Mouse (Mus musculus): ENCODE results near the gene Bclaf1. TPM values are rescaled to one million over a fixed set of nuclear protein-coding genes. Genes with fewer than 3 reads are reported as not detected.

The Bclaf1 gene
- total RNA-seq (2022) = 100 to 1,000 TPM in 3 of 4 experiments, 10 to 100 TPM in 1; 99.7 to 159 (median 118) TPM

DNA sequence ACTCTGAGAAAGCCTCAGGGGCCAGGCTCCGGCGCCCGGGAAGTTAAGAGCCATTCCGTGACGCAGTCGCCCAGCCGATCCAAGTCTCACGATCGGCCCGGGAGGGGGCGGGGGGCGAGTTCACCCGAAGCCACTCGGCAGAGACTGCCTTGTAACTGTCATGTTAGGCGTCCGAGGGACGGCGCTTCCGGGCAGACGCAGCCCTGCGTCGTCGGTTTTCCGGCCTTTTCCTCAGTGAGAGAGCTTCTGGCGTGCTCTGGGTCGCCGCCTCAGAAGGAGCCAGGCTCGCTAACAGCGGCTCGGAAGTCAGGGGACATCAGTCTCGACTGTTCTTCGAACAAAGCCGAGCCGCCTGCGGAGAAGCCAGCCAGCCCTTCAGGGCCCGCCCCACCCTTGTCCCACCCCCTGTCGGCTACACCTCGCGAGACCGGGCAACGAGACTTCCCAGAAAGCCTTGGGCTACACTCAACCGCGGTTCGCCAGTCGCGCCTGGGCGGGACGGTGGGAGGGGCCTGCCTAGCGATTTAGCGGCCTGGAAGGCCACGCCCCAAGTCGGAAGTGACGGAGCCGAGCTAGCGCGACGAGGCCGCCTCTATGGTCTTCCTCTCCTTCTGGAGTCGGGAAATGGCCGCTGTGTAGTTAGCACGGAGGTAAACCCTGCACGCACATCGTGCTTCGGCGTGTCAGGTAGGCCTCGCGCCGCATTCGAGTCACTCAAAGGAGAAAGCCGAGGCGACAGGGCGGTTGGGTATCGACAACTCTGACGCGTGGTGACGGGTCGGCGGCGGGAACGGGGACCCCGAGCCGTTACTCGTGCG, at the start of gene Bclaf1:
TSS of gene Bclaf1 (plus strand) at position 552 of the 818 bp plus-strand sequence.
- DNase-seq = peak; percentile 99

DNA sequence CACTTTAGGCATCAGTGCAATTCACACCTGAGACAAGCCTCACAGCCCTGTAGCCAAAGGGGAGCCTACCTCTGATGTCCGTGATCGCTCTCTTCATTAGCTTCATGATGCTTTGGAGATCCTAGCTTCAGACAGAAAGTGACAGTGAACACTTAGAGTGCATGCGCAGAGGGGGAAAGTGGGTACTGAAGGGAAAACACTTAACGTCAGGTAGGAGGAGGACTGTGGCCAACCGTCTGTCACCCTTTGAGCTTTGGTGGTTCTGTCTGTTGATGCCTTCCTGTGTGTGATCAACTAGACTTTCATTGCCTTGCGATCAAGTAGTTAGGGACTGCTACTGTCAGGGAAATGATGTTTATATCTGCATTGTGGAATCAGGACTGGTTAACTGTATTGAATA, 49.4 kb upstream of the Bclaf1 start:
- DNase-seq = no peak

DNA sequence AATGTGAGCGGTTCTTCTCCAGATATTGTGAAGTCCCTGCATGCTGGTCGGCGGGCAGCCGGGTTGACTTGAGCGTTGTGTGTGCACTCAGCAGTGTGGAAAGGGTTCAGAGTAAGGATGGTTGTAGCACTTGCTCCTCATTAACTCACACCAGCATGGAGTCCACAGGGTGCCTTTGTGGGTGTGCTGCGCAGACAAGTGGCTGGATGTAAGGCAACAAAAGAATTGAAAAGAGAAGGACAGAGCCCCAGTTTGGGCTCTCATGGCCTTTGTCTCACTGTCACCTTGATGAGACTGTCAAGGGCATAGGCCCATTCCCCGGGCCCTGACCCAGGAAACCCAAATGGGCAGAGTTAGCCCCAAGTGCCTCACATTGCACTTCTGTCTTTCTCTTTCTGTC, 47.8 kb upstream of the Bclaf1 start:
- no peak for DNase-seq

DNA sequence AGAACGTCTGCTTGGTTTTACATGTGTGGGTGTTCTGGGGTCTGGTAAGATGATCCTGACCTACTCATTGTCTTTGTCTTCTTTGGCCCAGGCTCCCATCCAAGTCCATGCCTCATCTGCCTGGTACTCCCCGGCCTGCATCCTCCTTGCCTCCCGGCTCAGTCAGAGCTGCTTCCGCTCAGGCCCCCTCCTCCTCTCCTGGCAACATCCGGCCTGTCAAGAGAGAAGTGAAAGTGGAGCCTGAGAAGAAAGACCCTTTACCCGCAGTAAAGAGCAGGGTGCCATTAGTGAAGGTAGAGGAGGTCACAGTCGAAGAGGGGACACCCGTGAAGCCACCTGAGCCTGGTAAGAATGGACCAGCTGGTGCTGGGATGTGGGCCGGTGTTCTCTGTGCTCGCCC, 45.2 kb upstream of the Bclaf1 start:
- DNase-seq = no peak

DNA sequence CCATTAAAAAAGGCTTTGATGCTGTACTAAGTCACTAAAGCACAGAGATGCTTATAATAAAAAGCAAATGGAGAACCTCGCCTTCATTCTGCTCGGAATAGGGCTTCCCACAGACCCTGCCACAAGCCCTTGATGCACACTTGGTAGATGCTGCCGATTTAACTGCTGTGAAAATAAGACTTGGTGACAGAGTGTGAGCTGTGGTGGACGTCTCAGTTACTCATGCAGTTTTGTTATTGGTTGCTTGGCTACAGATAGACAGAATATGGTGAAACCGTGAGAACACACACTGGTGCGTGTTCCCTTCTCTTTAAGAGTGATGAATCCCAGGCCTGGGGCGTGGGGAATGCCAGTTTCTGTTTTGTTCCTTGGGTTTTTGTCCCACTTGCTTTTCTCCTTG, 43.3 kb upstream of the Bclaf1 start:
- no peak for DNase-seq

DNA sequence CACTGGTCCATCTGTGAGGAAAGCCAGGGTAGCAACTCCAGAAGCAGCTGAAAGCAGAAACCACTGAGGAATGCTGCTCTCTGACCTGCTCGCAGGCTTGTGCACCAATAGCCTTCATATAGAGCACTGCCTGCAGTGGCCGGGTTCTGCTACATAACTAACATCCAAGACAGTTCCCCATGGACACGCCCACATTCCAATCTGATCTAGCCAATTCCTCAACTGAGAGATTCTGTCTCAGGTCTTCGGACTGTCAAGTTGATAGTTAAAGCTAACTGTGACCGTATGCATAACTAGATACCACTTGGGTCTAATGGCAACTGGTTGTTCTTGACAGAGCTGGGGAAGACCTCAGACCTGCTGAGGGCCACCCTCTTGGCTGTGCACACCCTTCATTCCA, 39.9 kb upstream of the Bclaf1 start:
- DNase-seq = no peak

DNA sequence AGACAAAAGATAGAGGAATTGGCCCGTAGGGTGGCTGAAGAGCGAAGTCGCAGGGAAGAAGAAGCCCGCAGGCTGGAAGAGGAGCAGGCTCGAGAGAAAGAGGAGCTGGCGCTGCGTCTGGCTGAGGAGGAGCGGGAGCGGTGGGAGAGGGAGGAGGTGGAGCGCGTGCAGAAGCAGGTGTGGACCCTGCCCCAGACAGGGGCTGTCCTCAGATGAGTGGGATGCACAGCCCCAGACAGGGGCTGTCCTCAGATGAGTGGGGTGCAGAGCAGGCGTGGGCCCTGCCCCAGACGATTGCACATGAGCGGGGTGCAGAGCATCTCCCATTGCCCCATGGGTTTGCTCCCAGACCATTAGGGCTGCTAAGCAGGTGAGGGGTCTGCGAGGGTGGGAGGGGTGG, 39.0 kb upstream of the Bclaf1 start:
- no peak for DNase-seq

DNA sequence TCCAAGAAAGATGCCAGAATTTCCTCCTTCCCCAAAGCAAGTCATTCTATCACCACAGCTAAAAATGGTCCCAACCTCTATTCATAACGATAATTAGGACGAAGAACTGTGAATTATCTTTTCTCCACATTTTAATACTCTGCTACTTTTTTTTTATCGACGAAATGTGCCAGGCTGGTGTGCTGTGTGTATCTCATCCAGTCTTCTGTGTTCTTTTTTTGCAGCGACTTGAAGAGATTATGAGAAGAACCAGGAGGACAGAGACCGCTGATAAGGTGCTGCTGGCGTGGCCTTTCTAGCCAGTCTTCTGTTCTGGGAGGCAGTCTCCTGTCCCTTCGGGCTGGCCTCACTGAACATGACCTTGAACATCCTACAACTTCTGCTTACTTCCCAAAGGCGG, 38.2 kb upstream of the Bclaf1 start:
- DNase-seq = no peak

DNA sequence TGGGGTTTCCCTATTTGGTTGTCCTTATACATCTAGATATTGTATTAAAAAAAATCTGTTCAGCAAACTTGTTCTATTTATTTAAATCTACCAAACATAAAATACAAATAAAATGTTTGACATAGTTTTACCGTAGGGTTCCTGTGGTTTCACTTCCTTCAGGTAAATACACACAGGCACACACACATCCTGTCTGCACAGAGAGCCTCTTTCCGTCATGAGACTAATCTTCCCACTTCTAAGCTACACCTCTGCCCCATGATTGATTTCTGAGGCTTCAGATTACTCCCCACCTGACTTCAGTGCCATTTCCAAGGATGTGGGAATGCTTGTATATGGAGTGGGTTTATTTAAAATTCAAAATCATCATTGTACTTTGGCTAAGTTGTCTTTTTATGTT, 30.8 kb upstream of the Bclaf1 start:
- DNase-seq = no peak

DNA sequence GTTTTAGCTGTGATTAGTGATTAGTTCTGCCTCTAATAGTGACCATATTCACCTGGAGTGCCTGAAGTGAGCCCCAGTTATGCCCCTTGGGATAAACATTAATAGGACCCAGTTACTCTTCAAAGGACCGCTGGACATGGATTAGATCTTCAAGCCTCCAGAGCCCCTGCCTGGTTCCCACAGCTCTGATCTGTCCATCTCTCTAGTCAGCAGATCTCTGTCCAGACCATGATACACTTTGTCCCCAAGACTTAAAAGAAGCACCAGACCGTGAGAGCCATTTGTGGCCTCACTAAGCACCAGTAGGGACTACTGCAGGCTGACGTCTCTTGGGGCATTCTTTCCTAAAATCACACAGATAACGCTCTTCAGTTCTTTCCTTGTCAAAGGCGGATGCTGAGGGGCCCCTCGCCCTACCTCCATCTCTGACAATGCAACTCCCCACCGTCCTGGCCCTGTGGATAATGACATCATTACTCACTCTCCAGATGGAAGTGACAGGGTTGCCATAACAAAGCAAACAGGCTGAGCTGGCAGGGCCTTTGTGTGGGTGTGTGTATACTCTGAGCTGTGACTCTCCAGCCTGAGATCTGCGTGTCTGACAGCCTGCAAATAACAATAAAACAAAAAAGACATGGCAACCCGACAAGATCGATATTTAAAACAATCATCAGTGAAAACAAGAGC, 26.8 kb upstream of the Bclaf1 start:
- DNase-seq = no peak

DNA sequence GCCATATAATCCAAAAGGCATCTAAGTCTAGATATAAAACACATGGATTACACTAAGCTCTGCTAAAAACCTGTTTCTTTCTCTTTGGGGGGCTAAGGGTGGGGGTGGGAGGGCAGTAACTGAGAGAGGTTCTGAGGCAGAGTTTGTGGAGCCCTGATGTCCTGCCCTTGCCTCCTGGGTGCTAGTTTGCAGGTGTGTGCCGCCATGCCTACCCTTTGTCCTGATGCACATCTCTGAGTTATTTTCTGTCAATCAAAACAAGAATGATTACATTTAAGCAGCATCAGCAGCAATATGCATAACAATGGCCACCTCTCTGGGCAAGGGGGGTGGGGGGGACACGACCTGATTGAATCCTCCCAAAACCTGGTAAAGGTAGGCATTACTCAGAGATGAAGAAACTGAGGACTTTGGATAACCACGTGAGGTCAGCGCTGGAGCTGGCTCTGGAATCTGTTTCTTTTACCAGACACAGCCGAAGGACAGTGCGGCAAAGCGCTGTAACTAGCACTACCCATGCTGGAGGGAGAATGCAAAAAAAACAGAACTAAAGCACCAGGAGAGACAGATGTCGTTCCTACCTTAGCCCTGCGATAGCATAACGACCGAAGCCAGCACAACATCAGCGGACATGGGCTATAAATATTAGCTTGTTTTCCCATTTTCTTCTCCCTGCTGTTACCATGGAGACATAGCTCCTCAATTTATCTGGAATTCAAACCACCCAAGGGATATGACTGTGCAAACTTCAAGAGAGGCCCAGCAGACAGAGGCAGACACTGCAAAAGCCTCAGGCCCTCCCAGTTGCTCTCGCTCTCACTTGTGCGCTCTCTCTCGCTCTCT, 26.1 kb upstream of the Bclaf1 start:
- no peak for DNase-seq

DNA sequence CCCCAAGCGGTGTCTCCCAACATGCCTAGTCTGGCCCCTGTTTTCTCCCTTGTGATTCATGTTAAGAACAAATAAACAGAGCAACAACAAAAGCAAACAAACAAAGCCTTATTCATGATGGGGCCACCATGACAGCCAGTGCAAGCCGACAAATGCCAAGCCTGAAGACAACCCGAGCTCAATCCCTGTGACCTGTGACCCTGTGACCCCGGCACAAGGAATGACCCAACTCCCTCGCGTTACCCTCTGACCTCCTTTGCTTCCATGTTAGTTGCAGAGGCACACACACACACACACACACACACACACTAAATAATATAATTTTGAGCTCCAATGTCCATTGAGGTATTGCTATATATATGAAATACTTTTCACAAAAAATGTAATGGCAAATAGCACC, 24.9 kb upstream of the Bclaf1 start:
- no peak for DNase-seq

DNA sequence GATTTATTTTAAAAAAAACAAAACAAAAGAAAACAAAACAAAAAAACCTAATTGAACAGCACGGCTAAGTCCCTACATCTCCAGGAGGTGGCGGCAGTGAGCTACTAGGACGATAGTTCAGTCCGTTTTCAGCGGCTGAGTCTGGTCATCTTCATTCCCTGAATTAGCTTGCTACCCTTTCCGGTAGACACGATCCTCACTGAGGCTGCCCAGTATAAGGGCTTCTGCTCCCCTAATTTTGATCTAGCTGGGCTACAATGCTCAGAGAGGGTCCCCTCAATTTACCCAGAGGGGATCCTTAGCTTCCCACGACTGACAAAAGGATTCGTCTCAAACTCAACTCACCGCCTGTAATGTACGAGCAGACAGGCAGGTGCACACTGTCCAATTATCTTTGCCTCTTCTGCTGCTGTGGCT, 21.8 kb upstream of the Bclaf1 start:
- peak; percentile 39 for DNase-seq

DNA sequence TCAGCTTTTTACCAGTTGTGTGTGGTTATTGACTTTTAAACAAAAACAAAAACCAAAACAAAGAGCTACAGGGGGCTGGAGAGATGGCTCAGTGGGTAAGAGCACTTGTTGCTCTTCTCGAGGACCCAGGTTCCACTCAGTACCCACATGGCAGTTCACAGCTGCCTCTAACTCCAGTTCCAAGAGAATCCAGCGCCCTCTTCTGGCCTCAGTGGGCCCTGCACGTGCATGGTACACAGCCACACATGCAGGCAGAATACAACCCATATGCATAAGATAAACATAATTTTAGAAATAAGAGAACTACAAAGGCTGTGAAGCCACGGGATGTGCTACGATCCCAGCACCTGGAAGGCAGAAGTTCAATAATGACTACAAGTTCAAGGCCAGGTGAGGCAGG, 16.3 kb upstream of the Bclaf1 start:
- DNase-seq = no peak

DNA sequence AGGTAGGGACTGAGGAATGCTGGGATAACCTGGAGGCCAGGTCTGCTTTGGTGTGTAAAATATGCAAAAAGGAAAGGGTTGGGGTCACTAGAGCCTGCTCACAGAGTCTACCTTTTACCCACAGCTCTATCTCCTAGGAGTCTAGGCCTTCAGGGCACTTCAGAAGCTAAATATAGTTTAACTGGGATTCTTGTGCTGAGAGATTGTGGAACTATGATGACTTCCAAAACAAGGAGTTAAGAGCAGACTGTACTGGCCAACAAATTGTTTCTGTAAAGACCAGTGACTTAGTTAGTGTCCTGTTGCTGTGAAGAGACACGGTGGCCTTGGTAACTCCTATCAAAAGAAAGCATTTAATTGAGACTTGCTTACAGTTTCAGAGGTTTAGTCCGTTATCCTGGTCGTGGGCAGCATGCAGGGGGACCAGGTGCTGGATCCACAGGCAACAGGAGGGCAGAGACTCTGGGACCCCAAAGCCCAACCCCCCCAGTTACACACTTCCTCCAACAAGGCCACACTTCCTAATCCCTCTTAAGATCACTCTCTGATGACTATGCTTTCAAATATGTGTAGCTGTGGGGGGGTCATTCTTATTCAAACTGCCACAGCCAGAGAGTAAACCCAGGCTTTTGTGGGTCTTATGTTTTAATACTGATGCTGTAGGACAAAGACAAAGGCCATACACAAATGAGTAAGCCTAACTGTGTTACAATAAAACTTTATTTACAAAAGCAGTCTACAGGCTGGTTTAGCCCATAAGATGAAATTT, 13.9 kb upstream of the Bclaf1 start:
- DNase-seq = no peak

DNA sequence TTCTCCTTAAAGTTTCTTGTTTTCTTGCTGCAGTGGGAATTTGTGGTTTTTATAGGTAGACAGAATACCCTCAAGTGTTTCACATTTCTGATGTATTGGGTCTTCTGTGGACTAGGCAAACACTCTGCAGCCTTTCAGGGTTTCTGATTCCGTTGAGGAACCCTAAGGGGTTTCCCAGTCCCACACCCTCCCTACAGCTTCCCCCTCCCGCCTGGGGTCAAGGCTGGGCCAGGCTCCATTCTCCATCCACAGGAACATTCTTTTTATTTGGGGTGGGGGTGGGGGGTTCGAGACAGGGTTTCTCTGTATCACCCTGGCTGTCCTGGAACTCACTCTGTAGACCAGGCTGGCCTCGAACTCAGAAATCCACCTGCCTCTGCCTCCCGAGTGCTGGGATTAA, 13.2 kb upstream of the Bclaf1 start:
- no peak for DNase-seq

DNA sequence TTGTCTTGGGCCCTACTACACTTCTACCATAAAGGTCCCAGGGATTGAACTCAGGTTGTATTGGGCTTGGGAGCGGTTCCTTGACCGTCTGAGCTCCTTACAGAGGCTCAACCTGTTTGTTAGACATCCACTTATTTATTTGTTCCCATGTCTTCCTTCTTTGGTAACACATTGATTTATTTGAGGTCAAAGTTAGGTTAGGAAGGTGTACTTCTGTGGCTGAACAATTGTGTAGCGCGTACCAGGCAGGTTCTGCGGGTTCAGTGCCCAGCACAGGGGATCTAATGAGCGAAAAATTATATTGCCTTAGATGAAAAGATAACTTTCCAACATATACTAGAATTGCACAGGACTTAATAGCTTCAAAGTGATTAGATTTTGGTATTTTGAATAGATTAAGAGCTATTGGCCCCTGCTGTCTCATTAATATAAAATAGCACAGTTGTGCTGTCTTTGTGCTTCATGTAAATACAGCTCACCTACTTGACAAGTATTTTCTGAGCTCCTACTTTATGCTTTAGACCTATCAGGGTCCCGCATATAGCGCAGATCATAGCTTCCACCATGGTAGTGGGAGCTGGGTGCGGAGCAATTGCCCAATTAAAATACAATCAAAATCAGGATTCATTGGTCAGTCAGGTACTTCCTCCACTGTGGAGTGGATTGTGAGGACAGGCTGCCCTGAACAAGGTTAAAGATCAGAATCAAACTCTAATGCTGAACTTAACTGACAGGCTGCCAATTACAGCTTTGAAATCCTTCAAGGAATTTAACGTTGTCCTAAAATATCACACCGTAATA, 1.1 kb upstream of the Bclaf1 start:
- DNase-seq = no peak

DNA sequence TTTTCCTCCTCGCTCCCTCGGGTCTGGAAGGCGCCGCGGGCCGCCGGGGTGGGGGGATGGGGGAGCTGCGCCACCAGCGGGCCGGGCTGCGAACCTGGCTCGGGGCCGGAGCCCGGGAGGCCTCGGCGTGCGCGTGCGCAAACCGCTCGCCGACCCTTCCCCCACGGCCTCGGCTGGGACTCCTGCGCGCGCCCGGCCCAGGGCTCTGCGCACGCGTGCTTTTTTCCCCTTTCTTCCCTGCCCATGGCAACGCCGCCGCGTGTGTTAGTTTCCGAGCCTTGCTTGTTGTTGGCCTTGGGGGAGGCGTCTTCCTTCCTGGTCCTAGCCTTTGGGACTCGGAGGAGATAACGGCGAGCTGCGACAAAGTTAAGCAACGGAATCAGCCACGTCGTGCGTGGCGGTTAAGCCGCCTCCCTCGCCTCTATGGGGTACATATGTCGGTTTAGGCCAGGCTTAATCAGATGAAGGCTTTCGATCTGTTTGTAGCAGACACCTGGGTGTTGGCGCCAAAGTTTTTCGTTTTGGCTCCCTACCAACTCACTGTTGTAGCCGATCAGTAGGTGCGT, 550 bp downstream of the Bclaf1 start:
- DNase-seq = peak; percentile 88

DNA sequence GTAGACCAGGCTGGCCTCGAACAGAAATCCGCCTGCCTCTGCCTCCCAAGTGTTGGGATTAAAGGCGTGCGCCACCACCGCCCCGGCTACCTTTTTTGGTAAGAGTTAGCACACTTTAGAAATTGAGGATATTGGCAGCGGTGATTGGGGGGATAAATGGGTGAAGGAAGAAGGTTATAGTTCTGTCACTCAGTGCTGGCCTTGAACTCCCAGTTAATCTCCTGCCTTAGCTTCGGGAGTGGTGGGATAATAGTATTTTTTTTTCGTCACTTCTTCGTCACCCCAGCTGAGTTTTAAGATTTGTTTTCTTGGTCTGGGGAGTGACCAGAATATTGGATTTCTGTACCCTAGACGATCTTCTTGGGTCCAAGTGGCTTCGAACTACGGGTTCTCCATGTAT, 1.2 kb downstream of the Bclaf1 start:
- no peak for DNase-seq

DNA sequence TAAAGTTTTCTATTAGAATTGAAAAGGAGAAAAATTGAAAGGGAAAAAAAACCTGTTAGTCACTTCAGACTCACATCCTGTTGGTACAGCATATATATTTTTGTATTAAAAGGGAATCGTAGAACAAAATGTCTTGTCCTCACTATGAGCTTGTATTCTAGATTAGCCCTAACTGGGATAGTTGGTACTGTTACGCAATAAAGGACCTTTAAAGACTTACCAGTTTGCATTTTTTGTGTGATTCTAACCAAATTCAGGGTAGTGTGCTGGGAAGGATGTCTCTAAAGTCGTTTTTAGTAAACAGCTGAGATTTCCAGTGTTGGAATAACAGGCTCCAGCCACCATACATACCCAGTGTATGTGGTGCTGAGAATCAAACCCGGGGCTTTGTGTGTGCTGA, 1.7 kb downstream of the Bclaf1 start:
- DNase-seq = no peak

DNA sequence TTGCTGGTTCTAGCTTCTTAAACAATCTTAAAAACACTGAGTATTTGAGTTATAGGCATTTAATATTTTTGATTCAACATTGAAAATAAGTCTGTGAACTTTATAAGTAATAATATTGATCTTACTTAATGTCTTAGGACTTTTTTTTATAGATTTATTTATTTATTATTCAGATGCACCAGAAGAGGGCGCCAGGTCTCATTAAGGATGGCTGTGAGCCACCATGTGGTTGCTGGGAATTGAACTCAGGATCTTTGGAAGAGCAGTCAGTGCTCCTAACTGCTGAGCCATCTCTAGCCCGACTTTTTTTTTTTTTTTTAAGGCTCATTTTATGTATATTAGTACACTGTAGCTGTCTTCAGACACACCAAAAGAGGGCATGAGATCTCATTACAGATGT, 2.5 kb downstream of the Bclaf1 start:
- DNase-seq = no peak

Measured in adrenal gland, adult 8-10 months (tissue).